Mouse (Mus musculus) limb, embryonic 12.5 days (tissue): ENCODE results near the gene Chst7. TPM values are rescaled to one million over a fixed set of nuclear protein-coding genes. Genes with fewer than 3 reads are reported as not detected.

Source experiments
- ATAC-seq: fragments of 200-750 bp; cut with Nextera tagmentation; 2 replicates; pipeline ENCODE4 v1.8.0; 2017; ENCODE audit warnings: low read depth, moderate TSS enrichment; ENCODE audit not compliant: insufficient number of reproducible peaks, insufficient read depth, low FRiP score, low TSS enrichment
- H3K27ac ChIP-seq: fragments of 300-500 bp; sonication (generic); 2 replicates; pipeline ENCODE4 v1.5.1; 2016; ENCODE audit warnings: mild to moderate bottlenecking, moderate library complexity
- H3K27me3 ChIP-seq: fragments of 300-500 bp; sonication (generic); 2 replicates; pipeline ENCODE4 v1.6.1; 2016; ENCODE audit warnings: mild to moderate bottlenecking, moderate library complexity
- H3K36me3 ChIP-seq: fragments of 300-500 bp; sonication (generic); 2 replicates; pipeline ENCODE4 v1.6.1; 2016; ENCODE audit warnings: mild to moderate bottlenecking, moderate library complexity
- H3K4me1 ChIP-seq: fragments of 300-500 bp; sonication (generic); replicated peaks from 2 replicates; pipeline ENCODE4 v1.6.1; 2016
- H3K4me2 ChIP-seq: fragments of 300-500 bp; sonication (generic); 2 replicates; pipeline ENCODE4 v1.6.1; 2016; ENCODE audit warnings: mild to moderate bottlenecking, moderate library complexity
- H3K4me3 ChIP-seq: fragments of 300-500 bp; sonication (generic); replicated peaks from 2 replicates; pipeline ENCODE4 v1.5.1; 2016; ENCODE audit warnings: mild to moderate bottlenecking
- H3K9ac ChIP-seq: fragments of 300-500 bp; sonication (generic); replicated peaks from 2 replicates; pipeline ENCODE4 v1.6.1; 2016; ENCODE audit warnings: mild to moderate bottlenecking, moderate library complexity
- H3K9me3 ChIP-seq: fragments of 300-500 bp; sonication (generic); 2 replicates; pipeline ENCODE4 v1.6.1; 2016; ENCODE audit warnings: mild to moderate bottlenecking, moderate library complexity
- WGBS: fragments of 180-500 bp; shearing (Covaris S2); methylation state at CpG from one replicate; pipeline ENCODE4 v1.1.7; 2016; 5-methylcytosine and 5-hydroxymethylcytosine counted together
- polyA plus RNA-seq: library from polyadenylated mRNA; unstranded; fragments of >200 nt; fragmentation: Nextera tagmentation; extraction: Ambion mirVana; gene quantifications from 2 replicates; pipeline ENCODE4 v1.2.1, GENCODE M21; 2016

Chst7 gene
- polyA plus RNA-seq, 1 experiment from 2014 or later = 2.3 TPM

GRCm38 (mm10) chrX:20129466-20129865 lies 70.1 kb downstream of the Chst7 start:
- Histone ChIP-seq H3K27me3 (no peaks in the 10 kb centered on the region), H3K4me2 (no peak overlapping the region), H3K4me1 (no peaks in the 10 kb centered on the region), H3K9me3 (no peaks in the 10 kb centered on the region), H3K9ac (no peak overlapping the region), H3K36me3 (no peaks in the 10 kb centered on the region), H3K27ac (no peak overlapping the region), H3K4me3 (no peak overlapping the region)
- 68% methylated on average over 1 of the region's 1 CpGs for WGBS
- ATAC-seq = no peak

Other genes with a start within 250 kb of the Chst7 start
- gene Slc9a7, start 232.2 kb downstream of the Chst7 start, polyA plus RNA-seq = 0.97 and 1.9 TPM in 2 replicates